Mouse (Mus musculus) CH12.LX (cell line): ENCODE measurements around the gene Chrm4. TPM values are rescaled to one million over a fixed set of nuclear protein-coding genes. Genes with fewer than 3 reads are reported as not detected.

ENCODE experiments used
- DNase-seq: peaks from one replicate; pipeline ENCODE4 v3.0.0-alpha.2; 2013; ENCODE audit errors: extremely low read depth
- H3K27ac ChIP-seq: 2 replicates; pipeline ENCODE4 v1.5.1; 2012; ENCODE audit warnings: low read depth, mild to moderate bottlenecking, control low read depth, moderate library complexity; ENCODE audit not compliant: insufficient read depth
- H3K27me3 ChIP-seq: replicated peaks from 2 replicates; pipeline ENCODE3; 2012; ENCODE audit warnings: inconsistent platforms
- H3K36me3 ChIP-seq, 2 experiments: replicated peaks in 1 of 2; 2 replicates each; pipeline versions ENCODE3 to v1.6.1; 2012; ENCODE audit warnings: inconsistent platforms in 1 of 2, low read length in 1 of 2, mild to moderate bottlenecking in 1 of 2, mixed read lengths in 1 of 2, moderate library complexity in 1 of 2; ENCODE audit not compliant: control insufficient read depth in 1 of 2, insufficient read depth in 1 of 2
- H3K4me1 ChIP-seq, 2 experiments: 2 replicates each; pipeline ENCODE4 v1.6.1; 2012; ENCODE audit warnings: inconsistent platforms in 1 of 2, moderate library complexity in 1 of 2; ENCODE audit not compliant: insufficient read depth in 2 of 2, control insufficient read depth in 1 of 2
- H3K4me2 ChIP-seq: 2 replicates; pipeline ENCODE4 v1.6.1; 2012; ENCODE audit warnings: low read depth, mild to moderate bottlenecking, control low read depth; ENCODE audit not compliant: poor library complexity, insufficient read depth, severe bottlenecking
- H3K4me3 ChIP-seq, 3 experiments: fragments of 150-350 bp in 1 of 3; sonication (generic) in 1 of 3; replicated peaks in 1 of 3; 2 replicates each; pipeline versions ENCODE3 to v1.5.1; 2011 to 2012; ENCODE audit warnings: low read depth in 2 of 3, low read length in 2 of 3, mild to moderate bottlenecking in 2 of 3, moderate library complexity in 2 of 3, control low read depth in 1 of 3, improper control_type of control experiment in 1 of 3, inconsistent platforms in 1 of 3, mixed read lengths in 1 of 3; ENCODE audit not compliant: poor library complexity in 1 of 3
- H3K79me2 ChIP-seq: replicated peaks from 2 replicates; pipeline ENCODE4 v1.6.1; 2012; ENCODE audit warnings: mild to moderate bottlenecking, moderate library complexity; ENCODE audit not compliant: control insufficient read depth, poor library complexity, insufficient read depth, severe bottlenecking; ENCODE audit errors: extremely low read depth
- H3K9ac ChIP-seq: 2 replicates; pipeline ENCODE4 v1.6.1; 2012; ENCODE audit warnings: low read depth, mild to moderate bottlenecking, control low read depth, moderate library complexity; ENCODE audit not compliant: insufficient read depth
- H3K9me3 ChIP-seq: replicated peaks from 2 replicates; pipeline ENCODE3; 2012; ENCODE audit warnings: low read length, inconsistent platforms, mixed read lengths
- BHLHE40 ChIP-seq: IDR thresholded peaks from 2 replicates; pipeline ENCODE4 v1.6.1; 2011; ENCODE audit warnings: mild to moderate bottlenecking, low read depth, low read length, improper control_type of control experiment
- CHD2 ChIP-seq: IDR thresholded peaks from 2 replicates; pipeline ENCODE4 v1.6.1; 2011; ENCODE audit warnings: low read length, improper control_type of control experiment
- ETS1 ChIP-seq: conservative IDR thresholded peaks from 2 replicates; pipeline ENCODE4 v1.6.1; 2012; ENCODE audit warnings: low read depth, mild to moderate bottlenecking, inconsistent platforms, low read length, improper control_type of control experiment, moderate library complexity
- GABPA ChIP-seq: IDR thresholded peaks from 2 replicates; pipeline ENCODE4 v1.6.1; 2012; ENCODE audit warnings: low read depth, low read length, improper control_type of control experiment, inconsistent platforms; ENCODE audit not compliant: insufficient replicate concordance
- HCFC1 ChIP-seq: IDR thresholded peaks from 2 replicates; pipeline ENCODE4 v1.6.1; 2012; ENCODE audit warnings: low read depth, mild to moderate bottlenecking, inconsistent platforms, low read length, improper control_type of control experiment
- IRF4 ChIP-seq: IDR thresholded peaks from 2 replicates; pipeline ENCODE4 v1.6.1; 2014; ENCODE audit warnings: low read depth, mild to moderate bottlenecking, inconsistent platforms, low read length, improper control_type of control experiment
- MAFK ChIP-seq: IDR thresholded peaks from 2 replicates; pipeline ENCODE4 v1.6.1; 2011; ENCODE audit warnings: low read length, improper control_type of control experiment; ENCODE audit not compliant: insufficient replicate concordance
- MAX ChIP-seq: IDR thresholded peaks from 2 replicates; pipeline ENCODE4 v1.6.1; 2011; ENCODE audit warnings: low read length, improper control_type of control experiment
- MXI1 ChIP-seq: IDR thresholded peaks from 2 replicates; pipeline ENCODE4 v1.6.1; 2011; ENCODE audit warnings: mild to moderate bottlenecking, low read depth, low read length, improper control_type of control experiment
- NRF1 ChIP-seq: IDR thresholded peaks from 2 replicates; pipeline ENCODE4 v1.6.1; 2014; ENCODE audit warnings: low read depth, mild to moderate bottlenecking, inconsistent platforms, low read length, improper control_type of control experiment, moderate library complexity
- POLR2A ChIP-seq: IDR thresholded peaks from 2 replicates; pipeline ENCODE4 v1.6.1; 2011; ENCODE audit warnings: low read depth, mild to moderate bottlenecking, improper control_type of control experiment, low read length
- SIN3A ChIP-seq: IDR thresholded peaks from 2 replicates; pipeline ENCODE4 v1.6.1; 2012; ENCODE audit warnings: low read length, improper control_type of control experiment, inconsistent platforms
- TBP ChIP-seq: conservative IDR thresholded peaks from 2 replicates; pipeline ENCODE4 v1.6.1; 2011; ENCODE audit warnings: low read depth, low read length, improper control_type of control experiment
- TCF12 ChIP-seq: IDR thresholded peaks from 2 replicates; pipeline ENCODE4 v1.6.1; 2014; ENCODE audit warnings: low read depth, mild to moderate bottlenecking, inconsistent platforms, low read length, improper control_type of control experiment
- UBTF ChIP-seq: IDR thresholded peaks from 2 replicates; pipeline ENCODE4 v1.6.1; 2012; ENCODE audit warnings: low read depth, mild to moderate bottlenecking, inconsistent platforms, low read length, improper control_type of control experiment, moderate library complexity
- ZC3H11A ChIP-seq: IDR thresholded peaks from 2 replicates; pipeline ENCODE4 v1.6.1; 2012; ENCODE audit warnings: low read depth, mild to moderate bottlenecking, inconsistent platforms, low read length, improper control_type of control experiment
- ZKSCAN1 ChIP-seq: IDR thresholded peaks from 2 replicates; pipeline ENCODE4 v1.6.1; 2012; ENCODE audit warnings: low read depth, inconsistent platforms, low read length, improper control_type of control experiment, borderline replicate concordance
- ZMIZ1 ChIP-seq: IDR thresholded peaks from 2 replicates; pipeline ENCODE4 v1.6.1; 2012; ENCODE audit warnings: low read depth, mild to moderate bottlenecking, inconsistent platforms, low read length, improper control_type of control experiment
- dilution Hi-C: fragments of 300-500 bp; cut with MboI; formaldehyde crosslinking; loops from 2 replicates; pipeline ENCODE4 v1.14.3; 2020; ENCODE audit warnings: low sequenced_read_pairs; ENCODE audit not compliant: extremely low pct_unique_long_range_greater_than_20kb, extremely low pct_ligation_motif_present
- in situ Hi-C: fragments of 300-500 bp; cut with MboI; formaldehyde crosslinking; loops from 3 replicates; pipeline ENCODE4 v1.14.3; 2019; ENCODE audit warnings: low sequenced_read_pairs, low pct_ligation_motif_present, low pct_unique_long_range_greater_than_20kb, mixed read lengths
- polyA plus RNA-seq: library from polyadenylated mRNA; unstranded; fragments of >175 nt; gene quantifications from 2 replicates; pipeline ENCODE4 v1.2.1, GENCODE M21; 2012; ENCODE audit warnings: low read depth; ENCODE audit not compliant: insufficient read length
- total RNA-seq, 2 experiments: library from RNA; depleted of rRNA; stranded (reverse); fragments of 300-350 nt in 1 of 2; fragments of >200 nt in 1 of 2; gene quantifications; 2 replicates each; pipeline ENCODE4 v1.2.3; 2012 to 2014

Chrm4 gene
- total and polyA plus RNA-seq, 3 experiments = 10.0 to 15.1 (median 14.4) TPM

DNA sequence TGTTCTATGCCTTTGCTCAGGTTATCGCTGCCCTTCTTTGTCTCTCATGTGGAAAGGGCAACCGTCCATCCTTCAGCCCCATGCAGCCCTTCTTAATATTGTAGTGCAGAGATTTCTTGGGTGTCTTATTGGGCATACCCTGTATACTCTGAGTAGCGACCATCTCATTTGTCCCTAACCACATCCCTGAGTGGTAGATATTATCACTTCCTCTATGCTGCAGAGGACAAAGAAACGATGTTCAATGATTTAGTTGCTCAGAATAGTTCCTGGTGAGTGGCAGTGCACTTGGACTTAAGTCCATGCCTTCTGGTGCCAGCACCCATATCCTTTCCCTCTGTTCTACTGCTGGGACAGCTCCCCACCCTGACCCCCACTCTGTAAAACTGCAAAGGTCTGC lies 50.9 kb downstream of the Chrm4 start:
- H3K36me3 ChIP-seq = peaks cover 0 to 5% of the 10 kb centered on the region in 2 experiments
- H3K9ac ChIP-seq = no peak overlapping the region
- peaks cover 6% of the 10 kb centered on the region in 2 experiments for H3K4me1 ChIP-seq
- TF ChIP-seq MAFK (no peak), MXI1 (no peak), ETS1 (no peak), TBP (no peak), HCFC1 (no peak), UBTF (no peak), MAX (no peak), POLR2A (no peak), ZMIZ1 (no peak), BHLHE40 (no peak), CHD2 (no peak), SIN3A (no peak), ZKSCAN1 (no peak), ZC3H11A (no peak), NRF1 (no peak), TCF12 (no peak), IRF4 (no peak), GABPA (no peak)
- no peak overlapping the region for H3K4me2 ChIP-seq
- H3K4me3 ChIP-seq = no peak overlapping the region
- DNase-seq = no peak
- no peaks in the 10 kb centered on the region for H3K9me3 ChIP-seq
- H3K79me2 ChIP-seq = no peaks in the 10 kb centered on the region
- peaks cover 20% of the 10 kb centered on the region for H3K27me3 ChIP-seq
- in situ Hi-C loops (no loop called here), dilution Hi-C loops (no loop called here)
- H3K27ac ChIP-seq = no peak overlapping the region

Other genes starting within 250 kb of the Chrm4 start
- gene Atg13, start 216.7 kb upstream of the Chrm4 start, total RNA-seq (2012; rRNA removed) = 7.3 and 8.5 TPM in 2 replicates
- 5.8 and 6.0 TPM in 2 replicates for gene Atg13, start 216.7 kb upstream of the Chrm4 start, total RNA-seq (2014; rRNA removed)
- 18.0 and 20.7 TPM in 2 replicates for gene Atg13, start 216.7 kb upstream of the Chrm4 start, polyA plus RNA-seq
- gene Harbi1, start 216.4 kb upstream of the Chrm4 start, total RNA-seq (2012; rRNA removed) = 10.2 and 13.3 TPM in 2 replicates
- gene Harbi1, start 216.4 kb upstream of the Chrm4 start, total RNA-seq (2014; rRNA removed) = 18.2 and 18.8 TPM in 2 replicates
- 7.8 and 8.1 TPM in 2 replicates for gene Harbi1, start 216.4 kb upstream of the Chrm4 start, polyA plus RNA-seq
- gene Ambra1, start 197.1 kb upstream of the Chrm4 start, total RNA-seq (2012; rRNA removed) = 21.1 and 21.9 TPM in 2 replicates
- 15.8 and 16.2 TPM in 2 replicates for gene Ambra1, start 197.1 kb upstream of the Chrm4 start, total RNA-seq (2014; rRNA removed)
- 25.3 and 27.1 TPM in 2 replicates for gene Ambra1, start 197.1 kb upstream of the Chrm4 start, polyA plus RNA-seq
- 0.25 and 0.38 TPM in 2 replicates for gene Mdk, start 5.0 kb downstream of the Chrm4 start, total RNA-seq (2012; rRNA removed)
- gene Mdk, start 5.0 kb downstream of the Chrm4 start, total RNA-seq (2014; rRNA removed) = 0.34 TPM in 1 of 2 replicates, not detected in the other
- gene Mdk, start 5.0 kb downstream of the Chrm4 start, polyA plus RNA-seq = 2.4 and 3.1 TPM in 2 replicates
- gene Gm9821, start 18.5 kb downstream of the Chrm4 start, total RNA-seq (2012; rRNA removed) = 0.25 TPM in 2 replicates
- not detected in 2 replicates for gene Gm9821, start 18.5 kb downstream of the Chrm4 start, total RNA-seq (2014; rRNA removed)
- 3.8 TPM in 2 replicates for gene Gm9821, start 18.5 kb downstream of the Chrm4 start, polyA plus RNA-seq
- 50.3 and 50.4 TPM in 2 replicates for gene Dgkz, start 48.6 kb downstream of the Chrm4 start, total RNA-seq (2012; rRNA removed)
- gene Dgkz, start 48.6 kb downstream of the Chrm4 start, total RNA-seq (2014; rRNA removed) = 32.3 and 38.6 TPM in 2 replicates
- 53.9 and 60.2 TPM in 2 replicates for gene Dgkz, start 48.6 kb downstream of the Chrm4 start, polyA plus RNA-seq
- 0.29 and 0.59 TPM in 2 replicates for gene Creb3l1, start 97.3 kb downstream of the Chrm4 start, total RNA-seq (2012; rRNA removed)
- gene Creb3l1, start 97.3 kb downstream of the Chrm4 start, total RNA-seq (2014; rRNA removed) = 0.08 and 0.27 TPM in 2 replicates
- gene Creb3l1, start 97.3 kb downstream of the Chrm4 start, polyA plus RNA-seq = 1.5 and 2.0 TPM in 2 replicates
- gene Phf21a, start 165.9 kb downstream of the Chrm4 start, total RNA-seq (2012; rRNA removed) = 12.0 and 12.3 TPM in 2 replicates
- 8.8 and 10.2 TPM in 2 replicates for gene Phf21a, start 165.9 kb downstream of the Chrm4 start, total RNA-seq (2014; rRNA removed)
- gene Phf21a, start 165.9 kb downstream of the Chrm4 start, polyA plus RNA-seq = 24.5 and 28.0 TPM in 2 replicates